Mouse (Mus musculus) common myeloid progenitor, adult 5-6 weeks (primary cell): ENCODE measurements around the gene Mpv17l. TPM values are rescaled to one million over a fixed set of nuclear protein-coding genes. Genes with fewer than 3 reads are reported as not detected.
"Not testable (repeated sequence)": the region's sequence is repeated elsewhere in the genome, so short reads cannot be mapped to it uniquely, and the experiment has no call there.

ENCODE experiments used
- ATAC-seq: replicated peaks from 2 replicates; pipeline ENCODE4 v1.8.0; 2016; ENCODE audit warnings: low read depth, mild to moderate bottlenecking, moderate TSS enrichment, inconsistent platforms; ENCODE audit not compliant: poor library complexity, severe bottlenecking
- total RNA-seq: library from RNA; stranded (forward); fragments of 200-1000, 187-1606 nt; gene quantifications from 2 replicates; pipeline ENCODE4 v1.2.3, GENCODE M21; 2017

Gene Mpv17l
- total RNA-seq = 0.78 and 0.87 TPM in 2 replicates

- peak; percentile 71 for ATAC-seq
Measured at GRCm38 (mm10) chr16:13902888-13903483, at the start of gene Mpv17l, which contains the start of gene Pdxdc1. Gene Mpv17l (plus strand): TSS chr16:13903161. Gene Pdxdc1 (minus strand): TSS chr16:13903131.

- no peak for ATAC-seq
Measured at GRCm38 (mm10) chr16:13853886-13854285, 49.1 kb upstream of the Mpv17l start.

- no peak for ATAC-seq
Measured at GRCm38 (mm10) chr16:13866076-13866475, 36.9 kb upstream of the Mpv17l start.

GRCm38 (mm10) chr16:13866616-13867015 is 36.3 kb upstream of the Mpv17l start:
- no peak for ATAC-seq

GRCm38 (mm10) chr16:13867406-13867805 is 35.6 kb upstream of the Mpv17l start:
- not testable (repeated sequence) for ATAC-seq

GRCm38 (mm10) chr16:13867910-13868514 is 34.9 kb upstream of the Mpv17l start:
- no peak for ATAC-seq

- ATAC-seq = no peak
Measured at GRCm38 (mm10) chr16:13875483-13875882, 27.5 kb upstream of the Mpv17l start.

GRCm38 (mm10) chr16:13883094-13883774 is 19.7 kb upstream of the Mpv17l start:
- ATAC-seq = no peak

- no peak for ATAC-seq
Measured at GRCm38 (mm10) chr16:13890449-13890848, 12.5 kb upstream of the Mpv17l start.

- ATAC-seq = no peak
Measured at GRCm38 (mm10) chr16:13892850-13893249, 10.1 kb upstream of the Mpv17l start.

- ATAC-seq = no peak
Measured at GRCm38 (mm10) chr16:13894097-13894496, 8.9 kb upstream of the Mpv17l start.

- no peak for ATAC-seq
Measured at GRCm38 (mm10) chr16:13895740-13896139, 7.2 kb upstream of the Mpv17l start.

- ATAC-seq = no peak
Measured at GRCm38 (mm10) chr16:13896357-13896756, 6.6 kb upstream of the Mpv17l start.

GRCm38 (mm10) chr16:13898981-13899380 is 4.0 kb upstream of the Mpv17l start:
- no peak for ATAC-seq

- no peak for ATAC-seq
Measured at GRCm38 (mm10) chr16:13902397-13902831, 547 bp upstream of the Mpv17l start.

GRCm38 (mm10) chr16:13903488-13903887 is 527 bp downstream of the Mpv17l start:
- peak; percentile 75 for ATAC-seq

GRCm38 (mm10) chr16:13907297-13907696 is 4.3 kb downstream of the Mpv17l start:
- peak; percentile 14; the same call in 1 of the 2 replicates for ATAC-seq

- no peak for ATAC-seq
Measured at GRCm38 (mm10) chr16:13920093-13920492, 17.1 kb downstream of the Mpv17l start.

GRCm38 (mm10) chr16:13921063-13921462 is 18.1 kb downstream of the Mpv17l start:
- 0 out of 2 replicates have a peak, but pooled peaks have one; percentile 25 for ATAC-seq

GRCm38 (mm10) chr16:13921781-13922180 is 18.8 kb downstream of the Mpv17l start:
- no peak for ATAC-seq

GRCm38 (mm10) chr16:13922499-13922898 is 19.5 kb downstream of the Mpv17l start:
- not testable (repeated sequence) for ATAC-seq
